Mouse (Mus musculus) cerebellum, adult 2 months (tissue): Measurements from ENCODE around the gene Gm11492.

Experiments used
- CTCF ChIP-seq: fragments of 200-500 bp; IDR thresholded peaks from 2 replicates; pipeline ENCODE4 v1.5.1; 2011; ENCODE audit warnings: low read depth, mild to moderate bottlenecking, control low read depth, low read length, moderate library complexity, borderline replicate concordance; ENCODE audit not compliant: insufficient read depth
- POLR2A ChIP-seq: fragments of 200-500 bp; IDR thresholded peaks from 2 replicates; pipeline ENCODE4 v1.6.1; 2011; ENCODE audit warnings: low read length, control low read depth, borderline replicate concordance; ENCODE audit not compliant: insufficient read depth

DNA sequence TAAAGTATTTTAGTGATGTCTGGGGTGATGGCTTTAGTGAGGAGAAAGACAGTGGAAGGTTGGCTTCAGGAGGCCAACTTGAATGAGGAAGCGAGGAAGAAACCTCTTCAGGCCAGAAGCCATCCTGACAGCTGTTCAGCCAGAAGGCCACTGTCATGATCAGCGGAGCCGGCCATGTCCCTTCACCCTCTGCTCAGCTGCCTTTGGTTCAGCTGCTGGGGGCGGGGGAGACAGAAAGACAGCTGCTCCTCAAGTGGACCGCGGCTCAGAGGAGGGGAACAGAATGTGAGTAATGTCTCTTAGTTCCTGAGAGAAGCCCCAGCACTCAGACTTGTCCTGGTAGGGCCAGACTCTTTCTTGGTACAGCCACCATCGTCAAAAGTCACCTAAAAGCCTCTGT is 7.3 kb downstream of the Gm11492 start:
- TF ChIP-seq POLR2A, result no peak
- TF ChIP-seq CTCF, result no peak
